Mouse (Mus musculus): ENCODE results near the gene Zswim8. TPM values are rescaled to one million over a fixed set of nuclear protein-coding genes. Genes with fewer than 3 reads are reported as not detected.

The Zswim8 gene
- polyA plus RNA-seq, 1 experiment from 2014 or later = 21.6 TPM

DNA sequence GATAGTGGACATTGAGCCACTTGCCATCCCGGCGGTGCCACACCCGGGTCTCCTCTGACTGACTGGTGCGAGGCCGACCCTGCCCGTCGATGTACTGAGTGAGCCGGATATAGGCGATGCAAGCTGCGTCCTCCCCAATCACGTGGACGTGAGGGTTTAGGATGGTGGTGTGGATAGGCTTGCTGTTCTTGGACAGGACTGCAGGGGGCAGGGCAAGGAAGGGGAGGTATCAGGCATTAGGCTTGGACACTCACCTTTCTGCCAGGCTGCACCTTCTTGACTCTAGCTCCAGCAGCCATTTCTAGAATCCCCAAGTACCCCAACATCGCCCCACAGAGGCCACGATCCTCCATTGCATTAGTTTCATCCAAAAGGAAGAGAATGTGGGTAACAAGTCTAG is 30.0 kb downstream of the Zswim8 start:
- ATAC-seq (replicated peaks; ENCODE audit: insufficient number of reproducible peaks, low FRiP score, low TSS enrichment, low read depth) = no peak
- WGBS = 49% methylated on average over 14 of the region's 14 CpGs
- peak; percentile 50 for DNase-seq (ENCODE audit: low spot score)
- Histone ChIP-seq H3K9ac (replicated peaks; ENCODE audit: low read length) (no peak overlapping the region), H3K4me1 (ENCODE audit: control insufficient read depth, insufficient read depth, low read length) (no peaks in the 10 kb centered on the region), H3K27ac (replicated peaks; ENCODE audit: low read depth, low read length) (no peak overlapping the region), H3K4me2 (ENCODE audit: low read depth, low read length) (no peak overlapping the region), H3K36me3 (replicated peaks; ENCODE audit: control insufficient read depth, insufficient read depth, low read depth, low read length) (peaks cover 2% of the 10 kb centered on the region), H3K27me3 (ENCODE audit: control insufficient read depth, insufficient read depth, low read length) (no peaks in the 10 kb centered on the region), H3K9me3 (replicated peaks; ENCODE audit: control insufficient read depth, low read length) (no peaks in the 10 kb centered on the region), H3K4me3 (ENCODE audit: low read depth, low read length) (no peak overlapping the region)

DNA sequence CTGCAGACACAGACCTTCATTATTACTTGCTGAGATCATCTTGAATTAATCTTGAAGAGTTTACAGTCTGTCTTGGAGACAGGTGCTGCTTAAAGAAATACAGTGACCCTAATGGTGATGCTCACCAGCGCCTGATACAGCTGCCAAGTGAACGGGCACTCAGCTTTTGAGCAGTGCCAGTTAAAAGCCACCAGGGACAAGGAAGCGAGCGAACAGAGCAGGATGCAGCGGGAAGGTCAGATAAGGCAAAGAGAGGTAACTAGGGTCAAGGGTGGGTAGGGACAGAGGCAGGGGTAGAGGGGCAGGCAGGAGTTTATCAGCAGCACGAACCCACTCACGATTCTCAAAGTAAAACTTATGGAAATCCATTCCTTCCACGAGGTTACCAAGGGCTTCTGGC is 31.2 kb downstream of the Zswim8 start:
- Histone ChIP-seq H3K4me2 (ENCODE audit: low read depth, low read length) (no peak overlapping the region), H3K27me3 (ENCODE audit: control insufficient read depth, insufficient read depth, low read length) (no peaks in the 10 kb centered on the region), H3K4me3 (ENCODE audit: low read depth, low read length) (no peak overlapping the region), H3K36me3 (replicated peaks; ENCODE audit: control insufficient read depth, insufficient read depth, low read depth, low read length) (peaks cover 2% of the 10 kb centered on the region), H3K4me1 (ENCODE audit: control insufficient read depth, insufficient read depth, low read length) (no peaks in the 10 kb centered on the region), H3K9me3 (replicated peaks; ENCODE audit: control insufficient read depth, low read length) (no peaks in the 10 kb centered on the region), H3K9ac (replicated peaks; ENCODE audit: low read length) (no peak overlapping the region), H3K27ac (replicated peaks; ENCODE audit: low read depth, low read length) (no peak overlapping the region)
- ATAC-seq (replicated peaks; ENCODE audit: insufficient number of reproducible peaks, low FRiP score, low TSS enrichment, low read depth) (no peak), DNase-seq (ENCODE audit: low spot score) (no peak)
- 85% methylated on average over 8 of the region's 8 CpGs for WGBS

DNA sequence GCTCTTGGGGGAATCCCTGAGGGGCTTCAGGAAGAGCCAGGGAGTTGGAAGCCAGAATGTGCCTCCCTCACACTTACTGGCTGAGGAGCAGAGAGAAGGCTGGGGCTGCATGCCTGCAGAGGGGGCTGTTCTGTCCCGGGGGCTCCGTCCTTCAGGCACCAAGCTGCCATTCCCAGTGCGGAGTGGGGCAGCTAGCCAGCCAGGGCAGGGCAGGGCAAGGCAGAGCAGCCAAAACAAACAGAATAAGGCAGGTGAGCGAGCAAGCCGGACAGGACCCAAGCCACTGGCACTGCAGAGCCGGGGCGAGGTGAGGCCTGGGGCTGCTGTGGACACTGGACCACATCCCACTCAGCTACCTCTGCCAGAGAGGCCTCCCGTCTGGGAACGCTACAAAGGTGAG is 33.9 kb downstream of the Zswim8 start:
- H3K4me3 ChIP-seq (ENCODE audit: low read depth, low read length) = no peak overlapping the region
- no peak overlapping the region for H3K27ac ChIP-seq (replicated peaks; ENCODE audit: low read depth, low read length)
- DNase-seq (ENCODE audit: low spot score) = no peak
- H3K9me3 ChIP-seq (replicated peaks; ENCODE audit: control insufficient read depth, low read length) = no peaks in the 10 kb centered on the region
- H3K27me3 ChIP-seq (ENCODE audit: control insufficient read depth, insufficient read depth, low read length) = no peaks in the 10 kb centered on the region
- ATAC-seq (replicated peaks; ENCODE audit: insufficient number of reproducible peaks, low FRiP score, low TSS enrichment, low read depth) = no peak
- no peak overlapping the region for H3K9ac ChIP-seq (replicated peaks; ENCODE audit: low read length)
- 84% methylated on average over 9 of the region's 9 CpGs for WGBS
- H3K4me2 ChIP-seq (ENCODE audit: low read depth, low read length) = no peak overlapping the region
- H3K36me3 ChIP-seq (replicated peaks; ENCODE audit: control insufficient read depth, insufficient read depth, low read depth, low read length) = no peaks in the 10 kb centered on the region; the same call in none of the 2 replicates
- no peaks in the 10 kb centered on the region for H3K4me1 ChIP-seq (ENCODE audit: control insufficient read depth, insufficient read depth, low read length)

DNA sequence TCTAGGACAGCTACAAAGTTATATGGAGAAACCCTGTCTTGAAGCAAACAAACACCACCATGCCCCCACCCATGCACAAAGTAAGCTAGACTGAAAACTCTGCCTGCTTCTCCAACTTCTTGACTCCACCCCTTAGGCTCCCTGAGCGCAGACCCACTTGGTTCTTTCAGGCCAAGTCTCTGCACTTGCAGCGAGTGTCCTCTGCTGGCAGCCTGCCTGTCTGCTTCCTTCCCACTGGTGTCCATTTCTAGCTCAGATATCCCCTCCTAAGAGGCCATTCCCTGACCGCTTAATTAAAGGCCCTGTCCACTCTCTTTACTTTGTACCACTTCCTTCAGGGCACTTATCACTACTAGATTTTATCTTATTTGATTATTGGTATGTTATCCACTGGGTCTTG is 36.3 kb downstream of the Zswim8 start:
- no peak overlapping the region for H3K9ac ChIP-seq (replicated peaks; ENCODE audit: low read length)
- no peak for ATAC-seq (replicated peaks; ENCODE audit: insufficient number of reproducible peaks, low FRiP score, low TSS enrichment, low read depth)
- DNase-seq (ENCODE audit: low spot score) = no peak
- no peak overlapping the region for H3K4me3 ChIP-seq (ENCODE audit: low read depth, low read length)
- H3K4me2 ChIP-seq (ENCODE audit: low read depth, low read length) = no peak overlapping the region
- H3K36me3 ChIP-seq (replicated peaks; ENCODE audit: control insufficient read depth, insufficient read depth, low read depth, low read length) = no peaks in the 10 kb centered on the region; the same call in 1 of the 2 replicates
- no peak overlapping the region for H3K27ac ChIP-seq (replicated peaks; ENCODE audit: low read depth, low read length)
- no peaks in the 10 kb centered on the region for H3K4me1 ChIP-seq (ENCODE audit: control insufficient read depth, insufficient read depth, low read length)
- 82% methylated on average over 3 of the region's 3 CpGs for WGBS
- no peaks in the 10 kb centered on the region for H3K9me3 ChIP-seq (replicated peaks; ENCODE audit: control insufficient read depth, low read length)
- H3K27me3 ChIP-seq (ENCODE audit: control insufficient read depth, insufficient read depth, low read length) = no peaks in the 10 kb centered on the region

DNA sequence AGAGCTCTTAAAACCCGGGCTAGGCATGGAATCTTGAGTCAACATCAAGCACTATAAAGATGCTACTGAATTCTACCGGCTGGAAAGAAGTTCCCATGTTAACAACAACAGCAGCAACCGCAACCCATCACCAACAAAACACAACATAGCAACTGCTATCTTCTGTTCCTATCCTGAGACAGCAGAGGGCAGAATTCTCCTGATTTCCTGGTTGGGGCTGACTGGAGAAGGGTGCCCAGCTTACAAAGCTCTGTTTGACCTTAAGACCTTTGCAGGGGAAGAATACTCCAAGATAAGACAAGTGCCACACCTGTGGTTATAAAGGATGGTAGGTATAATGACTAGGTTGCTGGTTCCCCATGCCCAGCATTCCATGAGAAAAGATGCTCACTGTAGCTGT is 39.6 kb downstream of the Zswim8 start:
- Histone ChIP-seq H3K9ac (replicated peaks; ENCODE audit: low read length) (no peak overlapping the region), H3K36me3 (replicated peaks; ENCODE audit: control insufficient read depth, insufficient read depth, low read depth, low read length) (no peaks in the 10 kb centered on the region), H3K27ac (replicated peaks; ENCODE audit: low read depth, low read length) (no peak overlapping the region), H3K4me1 (ENCODE audit: control insufficient read depth, insufficient read depth, low read length) (no peaks in the 10 kb centered on the region), H3K4me3 (ENCODE audit: low read depth, low read length) (no peak overlapping the region), H3K4me2 (ENCODE audit: low read depth, low read length) (no peak overlapping the region), H3K27me3 (ENCODE audit: control insufficient read depth, insufficient read depth, low read length) (no peaks in the 10 kb centered on the region), H3K9me3 (replicated peaks; ENCODE audit: control insufficient read depth, low read length) (no peaks in the 10 kb centered on the region)
- WGBS = 80% methylated on average over 3 of the region's 3 CpGs
- DNase-seq (ENCODE audit: low spot score) (no peak), ATAC-seq (replicated peaks; ENCODE audit: insufficient number of reproducible peaks, low FRiP score, low TSS enrichment, low read depth) (no peak)

DNA sequence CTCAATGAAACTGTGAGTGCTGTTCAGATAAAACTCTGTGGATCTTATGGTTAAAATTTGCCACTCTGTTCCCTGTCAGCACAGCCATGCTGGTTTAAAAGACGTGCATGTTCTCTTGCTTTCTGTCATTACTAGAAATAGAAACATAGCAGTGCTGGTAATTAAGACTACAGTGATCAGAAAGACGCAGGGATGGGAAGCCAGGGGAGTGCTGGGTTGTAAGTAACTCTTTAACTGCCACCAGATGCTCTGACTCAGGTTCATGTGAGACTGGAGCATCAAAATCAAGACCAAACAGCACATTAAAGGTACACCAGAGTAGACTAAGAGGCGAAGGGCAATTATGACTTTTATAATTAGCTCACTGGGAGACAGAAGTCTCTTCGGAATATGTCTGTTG is 41.0 kb downstream of the Zswim8 start:
- WGBS = 58% methylated on average over 4 of the region's 4 CpGs
- no peak for DNase-seq (ENCODE audit: low spot score)
- ATAC-seq (replicated peaks; ENCODE audit: insufficient number of reproducible peaks, low FRiP score, low TSS enrichment, low read depth) = no peak
- Histone ChIP-seq H3K27ac (replicated peaks; ENCODE audit: low read depth, low read length) (no peak overlapping the region), H3K9me3 (replicated peaks; ENCODE audit: control insufficient read depth, low read length) (no peaks in the 10 kb centered on the region), H3K4me3 (ENCODE audit: low read depth, low read length) (no peak overlapping the region), H3K4me1 (ENCODE audit: control insufficient read depth, insufficient read depth, low read length) (no peaks in the 10 kb centered on the region), H3K36me3 (replicated peaks; ENCODE audit: control insufficient read depth, insufficient read depth, low read depth, low read length) (no peaks in the 10 kb centered on the region), H3K4me2 (ENCODE audit: low read depth, low read length) (no peak overlapping the region), H3K27me3 (ENCODE audit: control insufficient read depth, insufficient read depth, low read length) (no peaks in the 10 kb centered on the region), H3K9ac (replicated peaks; ENCODE audit: low read length) (no peak overlapping the region)

DNA sequence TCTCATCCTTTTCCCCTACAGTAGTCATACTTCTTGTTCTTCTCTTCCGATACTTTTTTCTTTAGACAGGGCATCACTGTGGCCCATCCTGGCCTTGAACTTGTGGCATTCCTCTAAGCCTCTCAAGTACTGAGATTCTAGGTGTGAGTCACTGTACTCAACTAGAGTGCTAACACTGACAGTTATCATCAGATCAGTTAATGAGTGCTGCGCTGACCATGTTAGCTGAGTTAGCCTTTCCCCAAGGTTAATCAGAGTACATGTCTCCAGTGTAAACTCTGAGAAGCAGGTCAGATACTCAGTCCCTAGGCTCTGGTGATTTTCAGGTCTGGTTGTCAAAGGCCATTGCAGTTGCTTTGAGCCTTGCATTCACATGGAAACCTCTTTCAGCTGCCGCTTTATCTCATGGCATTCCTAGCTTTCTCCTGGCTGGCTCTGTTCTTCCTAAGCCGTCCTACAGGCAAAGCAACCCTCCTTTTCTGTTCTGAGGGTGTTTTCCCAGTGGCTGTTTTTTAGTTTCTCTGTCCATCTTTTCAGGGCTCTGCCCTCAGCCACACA is 42.2 kb downstream of the Zswim8 start:
- Histone ChIP-seq H3K9me3 (replicated peaks; ENCODE audit: control insufficient read depth, low read length) (no peaks in the 10 kb centered on the region), H3K27ac (replicated peaks; ENCODE audit: low read depth, low read length) (no peak overlapping the region), H3K4me1 (ENCODE audit: control insufficient read depth, insufficient read depth, low read length) (no peaks in the 10 kb centered on the region), H3K4me2 (ENCODE audit: low read depth, low read length) (no peak overlapping the region), H3K27me3 (ENCODE audit: control insufficient read depth, insufficient read depth, low read length) (no peaks in the 10 kb centered on the region), H3K9ac (replicated peaks; ENCODE audit: low read length) (no peak overlapping the region), H3K4me3 (ENCODE audit: low read depth, low read length) (no peak overlapping the region), H3K36me3 (replicated peaks; ENCODE audit: control insufficient read depth, insufficient read depth, low read depth, low read length) (no peaks in the 10 kb centered on the region; the same call in 1 of the 2 replicates)
- 86% methylated on average over 4 of the region's 4 CpGs for WGBS
- no peak for DNase-seq (ENCODE audit: low spot score)
- no peak for ATAC-seq (replicated peaks; ENCODE audit: insufficient number of reproducible peaks, low FRiP score, low TSS enrichment, low read depth)

DNA sequence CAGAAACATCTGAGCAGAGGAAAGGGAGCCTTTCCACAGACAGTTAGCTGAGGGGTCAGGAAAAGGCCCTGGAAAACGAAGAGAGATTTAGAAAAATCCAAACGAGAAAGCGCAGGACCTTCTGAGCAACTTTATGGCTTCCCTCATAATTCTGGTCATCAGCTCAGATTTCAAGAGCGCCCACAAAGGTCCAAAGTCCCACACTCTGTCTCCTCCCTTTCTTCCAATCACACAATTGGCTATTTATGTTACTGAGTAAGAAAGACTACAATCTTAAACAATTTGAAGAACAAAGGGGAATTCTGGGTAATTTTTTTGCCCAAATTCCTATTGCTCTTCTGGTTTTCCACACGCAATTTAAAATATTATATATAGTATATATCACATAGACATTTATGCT is 43.2 kb downstream of the Zswim8 start:
- H3K4me2 ChIP-seq (ENCODE audit: low read depth, low read length) = no peak overlapping the region
- H3K36me3 ChIP-seq (replicated peaks; ENCODE audit: control insufficient read depth, insufficient read depth, low read depth, low read length) = no peaks in the 10 kb centered on the region; the same call in 1 of the 2 replicates
- H3K27me3 ChIP-seq (ENCODE audit: control insufficient read depth, insufficient read depth, low read length) = no peaks in the 10 kb centered on the region
- no peak for ATAC-seq (replicated peaks; ENCODE audit: insufficient number of reproducible peaks, low FRiP score, low TSS enrichment, low read depth)
- no peak overlapping the region for H3K4me3 ChIP-seq (ENCODE audit: low read depth, low read length)
- 84% methylated on average over 5 of the region's 5 CpGs for WGBS
- H3K9ac ChIP-seq (replicated peaks; ENCODE audit: low read length) = no peak overlapping the region
- H3K9me3 ChIP-seq (replicated peaks; ENCODE audit: control insufficient read depth, low read length) = no peaks in the 10 kb centered on the region
- H3K27ac ChIP-seq (replicated peaks; ENCODE audit: low read depth, low read length) = no peak overlapping the region
- no peak for DNase-seq (ENCODE audit: low spot score)
- no peaks in the 10 kb centered on the region for H3K4me1 ChIP-seq (ENCODE audit: control insufficient read depth, insufficient read depth, low read length)
